Mouse (Mus musculus) v-Abl transformed pro-B cells (cell line): ENCODE data around the gene Nck2.

Experiments
- in situ Hi-C, 2 experiments: fragments of 400-800 bp; cut with MboI; formaldehyde crosslinking; loops; one replicate each; pipeline ENCODE4 v1.15.1; 2025; ENCODE audit not compliant: unreplicated experiment in 2 of 2

Nck2 gene

DNA sequence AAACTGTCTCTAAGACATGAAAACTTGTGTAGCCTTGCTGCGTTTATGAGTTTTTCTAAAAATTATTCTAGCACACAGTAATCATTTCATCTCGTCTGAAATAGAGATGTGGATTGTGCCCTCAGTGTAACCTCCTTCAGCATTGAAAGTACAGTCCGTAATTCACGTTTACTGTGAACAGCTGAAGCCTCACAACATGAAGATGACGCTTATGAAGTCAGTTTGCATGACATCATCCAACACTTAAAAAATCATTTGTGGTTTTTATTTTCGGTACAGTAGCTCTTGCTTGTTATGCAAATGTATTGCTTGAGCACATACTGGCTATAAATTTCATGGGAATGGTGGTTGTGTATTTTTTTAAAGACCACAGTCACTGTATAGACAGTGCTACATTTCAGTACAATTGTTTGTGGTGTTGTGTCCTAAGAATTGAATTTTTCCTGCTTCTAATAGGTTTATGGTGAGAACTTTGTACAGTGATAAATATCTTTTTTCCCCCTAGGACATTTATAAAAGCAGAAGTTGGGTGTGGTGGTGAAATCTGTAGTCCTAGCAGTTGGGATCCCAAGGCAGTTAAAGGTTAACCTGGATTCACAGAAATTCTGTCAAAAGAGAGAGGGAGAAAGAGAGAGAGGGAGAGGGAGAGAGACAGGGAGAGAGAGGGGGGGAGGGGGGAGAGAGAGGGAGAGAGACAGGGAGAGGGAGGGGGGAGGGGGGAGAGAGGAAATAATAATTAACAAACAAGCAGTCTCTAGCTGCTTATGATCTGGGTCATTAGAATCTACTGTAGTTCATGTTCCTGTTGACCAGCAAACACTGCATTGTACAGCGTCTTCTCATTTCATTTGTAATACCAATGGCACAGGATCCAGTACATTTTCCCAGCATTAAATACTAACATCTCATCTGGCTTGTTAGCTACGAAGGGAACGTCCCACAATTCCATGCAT lies 14.2 kb upstream of the Nck2 start:
- in situ Hi-C loops: loop anchor here in 1 of 2 experiments (25.0 kb wide), 1 partner anchor 293 kb away; no protein-coding TSS in a partner anchor

DNA sequence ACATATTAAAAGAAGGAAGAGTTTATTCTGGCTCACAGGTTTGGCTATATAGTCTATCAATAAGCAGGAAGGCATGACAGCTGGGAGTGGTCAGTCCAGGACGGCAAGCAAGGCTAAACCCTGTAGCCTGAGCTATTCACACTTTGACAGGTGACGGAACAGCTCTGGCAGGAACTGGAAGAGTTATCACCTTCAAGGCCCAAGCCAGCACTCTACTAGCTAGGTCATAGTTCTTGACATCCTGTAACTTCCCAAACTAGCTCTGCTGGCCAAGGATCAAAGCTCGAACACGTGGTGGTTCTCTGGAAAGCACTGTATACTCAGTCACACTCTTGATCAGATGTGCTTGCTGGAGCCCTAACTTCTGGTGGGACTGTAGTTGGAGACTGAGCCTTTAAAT lies 10.5 kb upstream of the Nck2 start:
- in situ Hi-C loops: loop anchor here in 1 of 2 experiments (25.0 kb wide), 1 partner anchor 297 kb away; no protein-coding TSS in a partner anchor

DNA sequence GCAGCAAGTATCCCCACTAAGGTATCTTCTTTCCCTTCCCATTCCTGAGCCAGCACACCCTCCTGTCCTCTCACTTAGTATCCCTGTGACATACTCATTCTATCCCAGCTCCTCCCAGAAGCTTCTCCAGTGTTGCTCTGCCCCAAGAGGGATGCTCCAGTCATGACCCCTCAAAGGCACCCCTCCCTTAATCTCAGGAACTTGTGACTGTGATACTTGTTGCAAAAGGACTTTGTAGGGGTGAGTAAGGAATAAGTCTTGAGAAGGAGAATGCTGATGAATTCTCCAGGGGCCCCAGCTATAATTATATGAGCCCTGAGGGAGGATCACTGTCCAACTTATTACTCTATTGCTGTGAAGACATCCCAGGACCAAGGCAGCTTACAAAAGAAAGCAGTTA lies 7.8 kb upstream of the Nck2 start:
- in situ Hi-C loops: loop anchor here in 1 of 2 experiments (25.0 kb wide), 1 partner anchor 299 kb away; no protein-coding TSS in a partner anchor

- in situ Hi-C loops: loop anchor here in 1 of 2 experiments (25.0 kb wide), 1 partner anchor 302 kb away; no protein-coding TSS in a partner anchor
Measured at GRCm38 (mm10) chr1:43439261-43439660, 5.1 kb upstream of the Nck2 start.

DNA sequence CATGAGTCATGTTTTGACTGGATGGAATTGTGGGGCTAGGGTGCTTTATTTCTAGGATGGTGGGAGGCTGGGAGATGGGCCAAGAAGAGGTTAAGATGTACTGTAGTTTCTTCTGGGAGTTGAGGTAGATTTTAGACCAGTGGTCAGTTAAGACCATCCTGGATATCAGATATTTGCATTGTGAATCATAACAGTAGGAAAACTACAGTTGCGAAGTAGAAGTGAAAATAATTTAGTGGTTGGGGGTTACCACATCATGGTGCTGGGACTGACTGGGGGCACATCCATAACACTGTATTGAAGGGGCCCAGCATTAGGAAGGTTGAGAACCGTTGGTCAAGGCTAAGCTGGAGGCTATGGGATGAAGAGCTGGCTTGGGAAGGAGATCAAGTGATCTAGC lies 1.8 kb upstream of the Nck2 start:
- in situ Hi-C loops: loop anchor here (10.0 to 25.0 kb wide), 3 partner anchors 68 to 305 kb away; no protein-coding TSS in a partner anchor

GRCm38 (mm10) chr1:43445170-43446088 lies 1.1 kb downstream of the Nck2 start:
- in situ Hi-C loops: loop anchor here (5.0 to 25.0 kb wide), 6 partner anchors 71 to 308 kb away; no protein-coding TSS in a partner anchor

GRCm38 (mm10) chr1:43446089-43446533 lies 1.7 kb downstream of the Nck2 start:
- in situ Hi-C loops: loop anchor here (5.0 to 25.0 kb wide), 6 partner anchors 71 to 309 kb away; no protein-coding TSS in a partner anchor

DNA sequence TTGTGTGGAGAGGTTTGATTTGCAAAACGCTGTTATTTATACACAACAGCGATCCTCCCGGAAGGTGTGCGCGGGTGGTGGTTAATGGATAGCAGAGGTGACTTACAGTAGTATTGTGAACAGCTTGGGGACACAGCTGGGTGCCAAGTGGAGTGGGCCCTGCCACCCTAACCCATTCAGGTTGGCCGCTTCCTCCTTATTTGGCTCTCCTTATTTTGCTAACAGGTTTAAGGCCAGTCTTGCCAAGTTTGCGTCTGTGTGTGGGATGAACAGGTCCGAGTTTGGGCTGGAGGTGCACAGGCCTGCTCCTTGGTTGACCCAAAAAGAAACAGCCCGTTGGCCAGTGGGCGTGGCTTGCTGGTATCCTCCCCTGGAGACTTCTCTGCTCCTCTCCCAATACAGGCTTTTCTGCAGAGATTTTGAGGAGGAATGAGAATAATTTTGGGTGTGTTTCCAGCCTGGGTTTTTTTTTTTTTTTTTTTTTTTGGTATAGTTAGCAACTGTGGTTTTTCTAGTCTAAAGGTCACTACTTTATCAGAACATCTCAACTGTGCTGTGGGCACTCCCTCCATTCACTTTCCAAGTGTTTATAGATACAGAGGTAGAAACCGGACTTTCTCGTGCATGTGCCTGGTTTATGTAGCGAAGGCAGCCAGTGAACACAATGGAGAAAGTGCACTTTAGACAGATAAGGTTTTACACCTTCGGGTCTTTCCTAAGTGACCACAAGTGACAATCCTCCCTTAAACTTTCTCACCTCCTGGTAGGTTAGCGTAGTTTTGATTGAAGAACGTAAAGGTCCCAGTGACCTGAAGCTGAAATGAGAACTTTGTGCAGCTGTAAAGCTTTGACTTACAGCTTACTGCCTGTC lies 2.6 kb downstream of the Nck2 start:
- in situ Hi-C loops: loop anchor here (5.0 to 25.0 kb wide), 6 partner anchors 72 to 310 kb away; no protein-coding TSS in a partner anchor

DNA sequence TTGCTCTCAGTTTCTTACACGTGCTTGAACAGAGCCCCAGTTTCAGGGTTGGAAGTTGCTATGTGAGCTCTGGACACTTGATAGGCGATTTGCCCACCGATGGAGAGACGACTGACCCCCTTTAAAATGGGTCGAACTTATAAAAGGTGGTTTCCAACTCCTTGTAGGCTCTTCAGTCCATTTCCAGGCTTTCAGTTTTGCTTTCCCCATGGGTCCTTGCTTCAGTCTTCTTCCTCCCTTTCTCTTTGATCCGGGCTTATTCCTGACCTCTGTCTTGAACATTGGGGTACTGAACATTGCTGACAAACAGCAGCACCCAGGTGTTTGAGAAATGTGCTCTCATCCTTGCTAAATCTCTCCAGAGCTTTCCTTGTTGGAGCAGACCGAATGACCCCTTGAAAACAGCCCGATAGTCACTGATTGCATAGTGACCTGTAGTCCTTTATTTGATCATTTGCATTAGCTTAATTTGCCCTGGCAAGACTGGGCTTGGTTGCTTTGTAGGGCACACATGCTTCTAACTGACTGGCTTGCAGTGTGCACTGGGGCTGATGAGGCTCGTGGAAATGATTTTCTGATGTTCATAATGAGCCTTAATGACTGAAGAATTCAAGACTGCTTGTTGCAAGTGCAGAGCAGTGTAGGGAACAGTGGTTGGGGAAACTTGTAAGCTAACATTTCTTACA lies 3.4 kb downstream of the Nck2 start:
- in situ Hi-C loops: loop anchor here (5.0 to 25.0 kb wide), 6 partner anchors 73 to 310 kb away; no protein-coding TSS in a partner anchor

DNA sequence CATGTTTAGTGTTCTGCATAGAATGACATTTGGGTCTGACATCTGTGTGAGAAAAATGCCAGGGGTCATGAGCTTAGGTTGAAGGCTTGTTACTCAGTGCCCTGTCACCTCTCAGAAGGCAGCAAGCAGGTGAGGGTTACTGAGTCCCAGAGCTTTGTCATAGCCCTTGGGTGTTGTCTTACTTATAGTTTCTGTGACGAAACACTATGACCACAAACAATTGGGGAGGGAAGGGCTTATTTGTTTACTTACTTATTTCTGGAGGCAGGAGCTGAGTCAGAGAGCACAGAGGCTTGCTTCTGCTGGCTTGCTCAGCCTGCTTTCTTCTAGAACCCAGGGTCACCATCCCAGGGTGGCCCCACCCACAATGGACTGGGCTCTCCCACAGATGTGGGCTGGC lies 6.4 kb downstream of the Nck2 start:
- in situ Hi-C loops: no loop called here

DNA sequence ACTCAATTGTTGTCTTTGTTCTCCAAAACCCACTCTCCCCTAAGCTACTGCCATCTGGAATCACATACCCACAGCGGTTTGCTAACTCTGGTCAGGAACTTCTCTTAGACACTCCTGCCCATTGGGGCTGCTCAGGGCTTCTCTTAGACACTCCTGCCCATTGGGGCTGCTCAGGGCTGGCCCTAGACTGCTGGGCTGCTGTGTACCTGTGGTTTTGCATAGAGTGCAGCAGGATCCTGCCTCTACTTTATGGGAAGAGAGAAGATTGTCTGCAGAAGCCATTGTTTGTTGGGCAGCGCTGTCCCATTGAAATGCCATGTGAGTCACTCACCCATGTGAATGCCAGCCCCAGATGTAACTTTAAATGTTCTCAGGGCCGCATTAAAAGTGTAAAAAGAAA lies 9.3 kb downstream of the Nck2 start:
- in situ Hi-C loops: no loop called here

DNA sequence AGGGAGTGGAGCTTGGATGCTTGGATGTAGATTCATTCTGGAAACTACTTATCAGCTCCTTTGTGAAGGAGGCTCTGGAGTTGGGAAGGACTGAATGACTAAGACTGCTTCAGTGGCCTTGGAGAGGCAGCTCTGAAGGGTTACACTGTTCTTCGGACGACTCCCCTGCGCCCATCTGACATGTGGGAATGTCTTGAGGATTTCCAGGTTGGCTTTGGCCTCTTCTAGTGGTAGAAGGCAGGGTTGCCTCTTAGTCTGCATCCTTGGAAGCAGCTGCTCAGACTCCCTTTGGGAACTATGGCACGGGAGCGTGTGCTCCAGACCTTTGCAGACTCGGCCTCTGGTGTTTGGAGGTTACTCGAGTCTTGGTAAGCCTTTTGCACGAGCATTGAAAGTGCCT lies 10.4 kb downstream of the Nck2 start:
- in situ Hi-C loops: no loop called here

DNA sequence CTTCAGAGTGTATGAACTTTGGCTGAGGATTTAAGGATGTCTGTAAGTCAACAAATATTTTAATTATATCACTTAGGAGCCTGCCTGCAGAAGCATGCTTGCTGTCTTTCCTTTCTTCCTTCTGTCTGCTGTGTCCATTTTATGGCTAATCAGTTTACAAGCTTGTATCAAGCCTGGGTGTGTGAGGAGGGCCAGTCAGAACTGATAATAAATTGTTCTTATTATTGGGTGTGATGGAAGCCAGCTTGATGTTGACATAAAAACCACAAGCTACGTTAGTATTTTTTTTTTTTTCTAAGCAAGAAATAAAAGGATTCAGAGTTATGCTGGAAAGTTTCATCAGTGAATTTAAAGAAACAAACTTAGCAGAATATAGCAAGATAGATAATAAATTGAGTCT lies 10.8 kb downstream of the Nck2 start:
- in situ Hi-C loops: no loop called here

GRCm38 (mm10) chr1:43457012-43457766 lies 12.8 kb downstream of the Nck2 start:
- in situ Hi-C loops: no loop called here

DNA sequence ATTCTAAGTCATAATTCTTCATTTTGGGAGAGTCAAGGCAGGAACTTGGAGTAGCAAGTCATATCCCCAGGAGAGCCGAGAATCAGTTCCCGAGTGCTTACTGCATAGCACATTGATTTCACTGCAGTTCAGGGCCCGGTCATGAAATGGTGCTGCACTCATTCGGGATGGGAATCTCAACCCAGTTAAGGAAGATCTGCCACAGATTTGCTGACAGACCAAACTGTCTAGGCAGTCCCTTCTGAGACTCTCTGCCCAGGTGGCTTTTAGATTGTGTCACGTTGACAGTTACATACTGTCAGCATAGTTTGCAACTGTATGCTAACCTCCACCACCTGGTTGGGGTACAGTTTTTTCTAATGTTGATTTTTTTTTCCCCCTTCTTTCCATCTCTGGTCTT lies 16.1 kb downstream of the Nck2 start:
- in situ Hi-C loops: no loop called here

GRCm38 (mm10) chr1:43462666-43463065 lies 18.3 kb downstream of the Nck2 start:
- in situ Hi-C loops: no loop called here

DNA sequence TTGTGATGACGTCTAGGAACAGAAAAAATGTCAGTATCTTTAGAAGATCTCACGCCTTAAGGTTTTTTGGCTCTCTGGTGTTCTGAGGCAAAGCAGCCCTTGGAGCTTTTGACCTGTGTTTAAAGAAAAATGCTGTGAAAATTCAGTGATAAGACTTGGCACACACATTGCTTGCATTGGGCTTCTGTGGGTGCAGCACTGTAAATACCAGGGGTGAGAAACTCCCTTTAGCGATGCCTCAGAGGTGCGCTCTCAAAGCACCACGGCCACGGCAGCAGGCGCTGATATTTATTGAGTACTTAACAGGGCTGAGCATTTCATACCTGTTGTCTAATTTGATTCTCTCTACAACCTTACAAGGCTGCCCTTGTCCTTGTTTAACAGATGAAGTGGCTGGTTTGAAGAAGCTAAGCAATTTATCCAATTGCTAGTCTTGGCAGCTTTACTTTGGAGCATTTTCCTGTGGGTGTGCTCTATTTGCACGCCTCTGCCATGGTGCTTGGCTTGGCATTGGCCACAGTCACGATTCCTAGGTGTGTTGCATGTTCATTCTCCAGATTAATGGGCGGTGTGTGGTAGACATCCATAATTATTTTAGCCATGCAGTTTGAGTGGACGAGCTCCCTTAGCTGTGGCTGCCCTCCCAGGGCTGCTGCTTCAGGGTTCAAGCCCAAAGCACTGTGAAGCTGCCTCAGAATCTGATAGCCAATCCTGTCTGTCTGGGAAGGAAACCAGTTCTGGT lies 19.7 kb downstream of the Nck2 start:
- in situ Hi-C loops: no loop called here

DNA sequence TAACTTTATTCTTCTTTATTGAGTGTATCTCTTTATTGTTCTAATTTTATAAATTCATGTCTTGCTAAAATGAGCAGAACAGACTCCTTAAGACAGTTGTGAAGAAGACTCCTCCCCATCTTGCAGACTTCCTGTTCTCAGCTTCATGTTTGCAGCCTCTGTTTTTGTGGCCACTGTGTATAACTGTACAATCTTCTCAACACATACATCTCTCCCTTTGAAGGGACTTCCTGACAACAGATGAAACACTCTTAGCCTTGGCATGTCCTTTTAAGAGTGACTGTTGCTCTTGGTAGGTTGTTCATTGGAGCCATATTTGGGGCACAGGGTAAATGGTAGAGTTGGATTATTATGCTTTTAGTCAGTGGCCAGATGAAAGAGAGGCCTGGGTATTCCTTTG lies 20.6 kb downstream of the Nck2 start:
- in situ Hi-C loops: no loop called here
